Mouse (Mus musculus) liver (tissue): Measurements from ENCODE around the gene Cbfa2t2.

Experiments
- DNase-seq: peaks from one replicate; pipeline ENCODE4 v3.0.0-alpha.2; 2020; ENCODE audit warnings: mixed read lengths

The Cbfa2t2 gene

DNA sequence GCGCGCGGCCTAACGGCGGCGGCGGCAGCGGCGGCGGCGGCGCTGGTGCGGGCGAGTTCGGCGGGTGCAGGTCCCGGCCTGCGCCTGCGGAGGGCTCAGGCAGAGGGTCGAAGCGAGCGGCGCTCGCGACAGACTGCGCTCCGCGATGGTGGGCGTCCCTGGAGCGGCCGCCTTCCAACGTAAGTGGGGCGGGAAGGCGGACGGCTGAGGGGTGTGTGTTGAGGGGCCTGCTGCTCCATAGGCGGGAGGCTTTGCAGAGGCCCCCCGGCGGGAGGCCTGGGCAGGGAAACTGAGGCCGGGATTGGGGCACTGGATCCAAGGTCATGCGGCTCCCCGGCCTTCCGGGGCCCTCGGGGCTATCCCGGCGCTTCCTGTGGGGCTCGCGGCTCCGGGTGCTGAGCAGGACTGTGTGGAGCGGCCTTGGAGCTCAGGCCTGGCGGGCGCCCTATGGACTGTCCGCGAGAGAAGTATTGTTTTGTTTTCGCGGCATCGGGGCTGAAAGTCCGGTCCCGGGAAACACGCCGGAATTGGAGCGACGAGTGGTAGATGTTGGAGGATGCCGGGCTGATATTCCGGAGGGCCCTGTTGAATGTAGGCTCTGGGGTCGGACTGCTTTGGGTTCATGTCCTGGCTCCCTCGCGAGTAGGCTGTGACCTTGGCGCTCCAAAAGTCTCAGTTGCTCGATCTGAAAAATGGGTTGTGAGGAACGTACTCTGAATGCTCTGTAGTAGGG lies at the start of gene Cbfa2t2:
Cbfa2t2 (plus strand) TSS at position 24 of the 733 bp plus-strand sequence.
- peak; percentile 60 for DNase-seq

DNA sequence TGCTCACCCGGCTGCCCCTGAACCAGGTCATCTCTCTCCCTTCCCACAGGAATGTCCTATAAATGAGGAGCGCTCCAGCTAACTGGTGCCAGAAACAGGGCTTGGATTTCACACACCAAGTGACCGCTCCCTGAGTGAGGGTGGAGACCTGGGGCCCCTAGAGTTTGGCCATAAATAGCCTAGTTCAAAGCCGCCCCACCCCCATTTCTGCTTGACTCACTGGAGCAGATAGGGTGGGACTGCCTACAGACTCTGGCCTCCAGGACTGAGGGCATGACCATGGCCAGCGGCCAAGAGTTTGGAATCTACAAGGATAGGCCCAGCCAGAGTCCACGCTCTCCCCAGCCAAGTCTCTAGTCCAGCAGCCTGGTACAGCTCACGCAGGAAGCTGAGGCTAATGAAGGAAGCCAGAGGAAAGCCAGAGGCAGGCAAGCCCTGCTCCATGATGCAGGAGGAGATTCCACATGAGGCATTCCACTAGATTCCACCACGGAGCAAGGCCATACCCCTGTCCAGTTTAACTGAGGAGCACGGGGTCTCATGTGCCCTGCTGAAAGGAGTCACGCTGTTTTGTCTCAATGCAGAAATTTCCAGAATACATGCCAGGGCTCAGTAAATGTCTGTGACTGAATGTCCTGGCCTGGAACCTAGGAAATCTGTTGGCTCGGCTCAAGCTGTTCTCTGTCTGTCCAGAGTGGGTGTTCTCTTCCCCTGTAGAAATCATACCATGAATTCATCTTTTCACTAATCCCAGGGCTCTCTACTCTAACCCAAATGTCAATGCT lies 45.9 kb upstream of the Cbfa2t2 start:
- DNase-seq = peak; percentile 62

DNA sequence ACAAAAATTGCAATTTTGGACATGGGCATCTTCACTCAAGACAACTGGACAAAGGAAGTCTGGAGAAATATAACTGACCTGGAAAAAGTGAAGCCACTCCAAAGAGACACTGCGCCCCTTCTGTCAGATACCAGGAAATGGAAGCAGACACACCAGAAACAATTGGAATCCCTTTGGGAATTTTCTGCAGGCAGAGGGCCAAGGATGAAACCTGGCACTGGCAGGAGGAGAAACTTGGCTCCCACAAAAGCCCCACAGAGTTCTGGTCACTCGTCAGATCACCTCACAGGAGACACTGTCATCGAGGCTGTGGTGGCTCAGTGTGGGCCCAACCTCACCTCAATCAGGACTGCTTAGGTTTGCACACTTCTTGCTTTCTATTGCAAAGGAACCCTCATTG lies 41.7 kb upstream of the Cbfa2t2 start:
- DNase-seq = no peak

DNA sequence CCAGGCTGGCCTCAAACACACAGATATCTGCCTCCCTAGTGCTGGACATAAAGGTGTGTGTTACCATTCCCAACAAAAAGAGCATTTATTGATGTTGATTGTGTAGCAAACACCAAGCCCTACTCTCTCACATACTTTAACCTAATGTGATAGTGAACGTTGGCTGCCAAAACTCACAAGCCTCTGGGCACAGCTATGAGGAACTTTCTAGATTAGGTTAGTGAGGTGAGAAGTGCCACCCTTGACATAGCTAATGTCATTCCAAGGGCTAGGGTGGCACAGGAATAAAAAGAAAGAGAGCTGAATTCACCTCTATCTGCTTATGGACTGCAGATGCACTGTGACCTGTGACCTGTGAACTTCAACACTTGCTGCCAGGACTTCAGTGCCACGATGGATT lies 39.8 kb upstream of the Cbfa2t2 start:
- no peak for DNase-seq

DNA sequence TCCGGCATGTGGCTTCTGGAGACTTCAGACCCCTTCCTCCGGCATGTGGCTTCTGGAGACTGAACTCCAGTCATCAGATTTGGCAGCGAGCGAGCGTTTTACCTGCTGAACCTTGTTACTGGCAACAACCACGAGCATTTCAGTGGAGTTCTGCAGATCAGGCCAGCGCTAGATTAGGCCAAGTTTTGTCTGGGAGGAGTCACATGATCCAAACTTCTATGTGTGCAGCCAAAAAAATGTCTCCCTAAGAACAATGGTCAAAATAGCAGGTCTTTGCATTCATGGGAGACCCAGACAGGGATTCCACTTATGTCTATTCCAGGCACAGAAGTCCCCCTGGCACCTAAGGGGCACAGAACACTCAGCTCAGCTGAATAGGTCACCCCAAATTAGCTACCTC lies 38.0 kb upstream of the Cbfa2t2 start:
- no peak for DNase-seq

DNA sequence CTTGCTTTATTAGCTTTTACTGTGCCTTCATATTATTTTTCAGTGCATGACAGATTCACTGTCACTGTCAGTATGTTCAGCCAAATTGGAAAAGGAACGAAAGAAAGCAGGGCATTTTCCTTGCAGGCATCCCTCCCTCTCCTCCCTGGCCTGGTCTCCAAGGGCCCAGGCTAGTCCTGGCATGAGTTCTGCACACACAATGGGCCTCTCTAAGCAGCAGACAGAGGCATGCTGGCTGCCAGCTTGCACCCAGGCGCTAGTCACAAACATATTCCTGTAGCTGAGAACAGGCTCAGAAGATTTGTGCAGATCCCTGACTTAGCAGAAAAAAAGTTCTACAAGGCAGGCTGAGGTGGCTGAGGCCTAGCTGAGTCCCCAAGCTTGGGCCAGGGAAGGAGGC lies 37.0 kb upstream of the Cbfa2t2 start:
- DNase-seq = no peak

DNA sequence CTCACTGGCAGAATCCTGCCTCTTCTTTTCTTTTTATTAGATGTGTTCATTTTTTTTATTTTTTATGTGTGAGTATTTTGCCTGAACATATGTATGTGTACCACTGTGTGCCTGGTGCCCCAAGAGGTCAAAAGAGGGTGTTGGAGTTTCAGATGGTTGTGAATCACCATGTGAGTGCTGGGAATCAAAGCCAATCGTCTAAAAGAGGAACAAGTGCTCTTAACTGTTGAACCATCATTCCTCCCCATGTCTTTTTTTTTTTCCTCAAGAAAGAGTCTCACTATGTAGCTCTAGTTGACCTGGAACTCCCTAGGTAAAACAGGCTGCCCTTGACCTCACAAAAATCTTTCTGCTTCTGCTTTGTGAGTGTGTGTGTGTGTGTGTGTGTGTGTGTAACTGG lies 34.3 kb upstream of the Cbfa2t2 start:
- no peak for DNase-seq

DNA sequence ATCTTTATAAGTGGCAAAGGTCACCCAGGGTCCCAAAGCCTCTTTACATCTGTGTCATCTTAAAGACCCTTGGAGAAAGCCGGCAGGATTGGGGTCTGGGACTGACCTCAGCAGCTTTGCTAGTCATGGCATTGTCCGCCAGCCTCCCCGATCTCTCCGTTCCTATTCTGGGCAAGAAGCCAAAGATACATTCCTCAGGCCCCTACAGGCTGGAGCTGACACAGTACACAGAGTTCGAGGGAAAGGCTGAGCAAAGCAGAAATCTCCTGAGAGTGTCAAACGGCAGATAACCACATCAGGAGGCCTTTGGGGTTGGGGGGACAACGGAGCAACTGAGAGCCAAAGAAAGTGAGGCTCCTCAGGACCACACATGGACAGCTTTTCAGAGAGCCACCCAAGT lies 33.5 kb upstream of the Cbfa2t2 start:
- peak; percentile 32 for DNase-seq

DNA sequence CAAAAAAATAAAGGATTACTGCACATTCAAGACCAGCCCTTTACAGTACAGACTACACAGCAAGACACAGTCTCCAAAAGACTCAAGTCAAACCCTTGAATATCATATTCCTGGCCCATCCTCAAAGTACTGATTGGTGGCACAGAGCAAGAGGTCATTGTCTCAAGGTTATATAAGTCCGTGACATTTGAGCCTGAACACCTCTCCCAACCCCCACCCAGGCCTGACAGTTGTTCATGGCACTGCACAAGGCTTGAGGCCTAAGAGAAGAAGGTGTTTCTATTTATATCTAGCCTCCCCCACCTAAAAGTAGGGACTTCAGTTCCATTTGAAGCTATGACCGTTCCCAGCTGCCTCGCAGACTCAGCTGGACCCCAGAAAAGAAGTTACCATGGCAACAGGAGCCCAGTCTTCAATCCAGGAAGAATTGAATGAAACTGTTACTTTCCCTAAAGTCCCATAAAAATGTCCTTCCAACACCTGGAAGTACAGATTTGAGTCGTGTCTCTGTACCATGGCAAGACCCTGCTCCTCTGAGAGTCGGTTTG lies 30.8 kb upstream of the Cbfa2t2 start:
- no peak for DNase-seq

DNA sequence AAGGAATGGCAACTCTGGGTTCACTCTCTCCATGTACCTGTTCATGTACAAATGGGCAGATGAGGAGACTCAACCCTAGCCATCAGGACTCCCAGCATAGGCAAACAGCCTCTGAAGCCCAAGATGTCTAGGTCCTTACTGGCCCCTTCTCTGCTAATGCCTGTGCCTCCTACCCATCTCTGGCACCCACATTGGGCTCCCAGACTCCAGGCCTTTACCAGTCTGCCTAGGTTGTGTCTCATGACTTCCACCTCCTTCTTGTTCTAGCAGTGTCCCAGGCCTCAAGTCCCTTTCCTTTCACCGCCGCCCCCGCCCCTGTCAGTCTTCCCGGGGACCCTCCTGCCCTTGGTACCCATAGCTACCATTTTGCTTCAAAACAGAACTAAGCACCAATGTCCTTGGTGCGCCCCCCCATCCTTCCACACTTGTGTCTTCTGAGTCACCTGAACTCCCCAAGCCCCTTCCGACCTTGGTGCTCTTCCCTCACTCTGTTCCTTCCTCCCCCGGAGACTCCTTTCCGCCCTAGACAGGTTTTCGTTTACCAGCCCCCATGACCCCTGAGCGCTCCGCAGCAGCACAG lies 29.1 kb upstream of the Cbfa2t2 start:
- no peak for DNase-seq

DNA sequence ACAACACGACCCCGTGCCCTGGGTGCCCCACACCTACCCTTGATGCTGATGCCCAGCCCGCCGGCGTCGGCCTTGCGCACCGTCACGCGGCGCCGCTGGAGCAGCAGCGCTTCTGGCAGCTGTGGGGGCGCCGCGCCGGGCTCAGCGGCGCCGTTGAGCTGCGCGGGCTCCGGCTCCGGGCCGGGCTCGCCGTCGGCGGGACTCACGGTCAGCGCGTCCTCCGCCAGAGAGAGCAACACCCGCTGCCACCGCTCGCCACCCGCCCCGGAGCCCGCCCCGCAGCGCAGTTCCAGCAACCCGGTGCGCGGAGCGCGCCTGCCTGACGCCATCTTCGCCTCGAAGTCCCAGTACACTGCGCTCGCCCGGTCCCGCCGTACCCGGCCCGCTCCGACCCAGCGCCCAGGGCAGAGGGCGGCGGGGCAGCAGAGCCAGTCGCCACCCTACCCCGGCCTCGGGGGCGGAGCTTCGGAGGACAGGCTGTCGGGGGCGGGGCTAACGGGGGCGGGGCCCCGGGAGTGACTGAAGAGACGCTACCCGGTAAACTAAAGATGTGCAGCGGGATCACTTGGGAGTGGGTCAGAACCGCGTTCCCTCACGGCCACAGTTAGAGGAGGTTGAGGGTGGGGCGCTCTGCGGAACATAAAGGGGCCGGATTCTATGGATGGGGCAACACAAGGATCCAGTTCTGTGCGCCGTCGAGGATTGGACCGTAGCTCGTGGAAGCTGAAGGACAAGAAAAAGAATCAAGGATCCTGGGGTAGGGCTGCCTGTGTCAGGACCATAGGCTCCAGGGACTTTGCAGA lies 28.4 kb upstream of the Cbfa2t2 start, which contains the start of gene Snta1:
Snta1 (minus strand) TSS at position 457 of the 803 bp plus-strand sequence.
- peak; percentile 93 for DNase-seq

DNA sequence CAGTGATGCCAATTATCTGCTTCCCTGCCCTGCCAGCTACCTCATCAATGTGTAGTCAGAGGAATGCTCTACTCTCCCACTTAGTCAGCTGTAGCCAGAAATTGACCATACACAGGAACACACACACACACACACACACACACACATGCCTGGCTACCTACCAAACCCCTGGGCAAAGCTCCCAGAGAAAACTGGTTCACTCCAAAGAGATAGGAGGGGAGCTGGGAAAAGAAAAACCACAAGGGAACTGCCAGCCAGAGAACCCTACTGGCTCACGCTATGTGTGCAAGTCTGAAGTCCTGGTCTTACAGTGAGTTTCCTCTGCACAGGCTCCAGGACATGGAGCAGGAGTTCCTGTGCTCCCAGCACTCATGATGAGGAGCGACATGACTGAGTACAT lies 25.9 kb upstream of the Cbfa2t2 start:
- DNase-seq = no peak

DNA sequence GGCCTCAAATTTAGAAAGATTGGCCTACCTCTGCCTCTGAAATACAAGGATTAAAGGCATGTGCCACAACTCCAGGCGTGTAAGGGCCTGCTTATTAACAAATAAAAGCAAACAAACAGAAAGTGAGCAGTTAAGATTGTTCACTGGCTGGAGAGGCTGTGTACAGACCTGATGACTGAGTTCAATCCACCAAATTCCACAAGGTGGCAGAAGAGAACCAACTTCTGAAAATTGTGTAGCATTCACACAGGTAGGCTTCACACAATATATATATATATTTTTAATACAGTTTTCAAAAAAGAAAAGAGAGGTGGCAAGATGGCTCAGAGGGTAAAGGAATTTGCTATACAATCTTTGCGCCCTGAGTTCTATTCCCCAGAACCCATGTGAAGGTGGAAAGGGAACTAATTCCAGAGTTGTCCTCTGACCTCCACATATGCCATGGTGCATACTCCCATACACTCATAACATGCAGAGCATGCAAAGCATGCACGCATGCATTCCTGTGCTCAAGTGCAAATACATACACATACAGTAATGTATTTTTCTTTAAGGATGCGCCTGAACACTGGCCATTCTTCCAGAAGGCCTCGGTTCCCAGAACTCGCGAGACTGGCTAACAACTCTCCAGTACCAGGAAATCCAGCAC lies 24.1 kb upstream of the Cbfa2t2 start:
- DNase-seq = no peak

DNA sequence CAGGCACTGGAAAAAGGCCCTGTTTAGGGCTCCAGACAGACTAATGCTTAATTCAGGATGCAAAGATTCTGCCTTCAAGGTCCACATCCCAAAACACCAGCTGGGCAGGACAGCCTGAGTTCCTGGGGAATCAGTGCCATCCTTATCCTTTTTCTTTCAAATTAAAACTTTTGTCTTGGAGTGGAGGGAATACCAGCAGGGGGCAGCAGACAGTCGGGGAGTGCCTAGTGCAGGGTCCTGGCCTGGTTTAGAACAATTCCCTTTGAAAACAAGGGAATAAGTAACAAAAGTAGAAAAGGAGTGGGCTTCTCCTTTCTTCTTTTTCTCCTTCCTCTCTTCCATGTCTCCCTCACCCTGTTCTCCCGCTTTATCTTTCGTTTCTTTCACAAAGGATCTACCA lies 19.2 kb upstream of the Cbfa2t2 start:
- peak; percentile 72 for DNase-seq

DNA sequence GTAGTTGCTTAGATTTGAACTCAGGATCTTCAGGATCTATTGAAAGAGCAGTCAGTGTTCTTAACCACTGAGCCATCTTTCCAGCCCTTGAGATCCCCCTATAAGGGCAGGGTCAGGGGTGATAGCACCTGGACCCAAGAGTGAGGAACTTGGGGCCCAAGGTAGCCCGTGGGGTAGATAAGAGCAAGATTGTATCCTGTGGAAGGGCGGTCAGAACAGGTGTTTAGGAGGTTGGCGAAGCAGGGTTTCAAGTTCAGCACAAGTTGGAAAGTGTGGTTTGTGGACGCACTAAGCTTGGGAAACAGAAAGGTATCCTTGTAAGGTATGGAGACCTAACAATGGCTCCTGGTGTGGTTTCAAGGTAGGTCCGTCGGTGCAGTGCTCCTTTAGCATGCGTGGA lies 18.3 kb upstream of the Cbfa2t2 start:
- DNase-seq = no peak

DNA sequence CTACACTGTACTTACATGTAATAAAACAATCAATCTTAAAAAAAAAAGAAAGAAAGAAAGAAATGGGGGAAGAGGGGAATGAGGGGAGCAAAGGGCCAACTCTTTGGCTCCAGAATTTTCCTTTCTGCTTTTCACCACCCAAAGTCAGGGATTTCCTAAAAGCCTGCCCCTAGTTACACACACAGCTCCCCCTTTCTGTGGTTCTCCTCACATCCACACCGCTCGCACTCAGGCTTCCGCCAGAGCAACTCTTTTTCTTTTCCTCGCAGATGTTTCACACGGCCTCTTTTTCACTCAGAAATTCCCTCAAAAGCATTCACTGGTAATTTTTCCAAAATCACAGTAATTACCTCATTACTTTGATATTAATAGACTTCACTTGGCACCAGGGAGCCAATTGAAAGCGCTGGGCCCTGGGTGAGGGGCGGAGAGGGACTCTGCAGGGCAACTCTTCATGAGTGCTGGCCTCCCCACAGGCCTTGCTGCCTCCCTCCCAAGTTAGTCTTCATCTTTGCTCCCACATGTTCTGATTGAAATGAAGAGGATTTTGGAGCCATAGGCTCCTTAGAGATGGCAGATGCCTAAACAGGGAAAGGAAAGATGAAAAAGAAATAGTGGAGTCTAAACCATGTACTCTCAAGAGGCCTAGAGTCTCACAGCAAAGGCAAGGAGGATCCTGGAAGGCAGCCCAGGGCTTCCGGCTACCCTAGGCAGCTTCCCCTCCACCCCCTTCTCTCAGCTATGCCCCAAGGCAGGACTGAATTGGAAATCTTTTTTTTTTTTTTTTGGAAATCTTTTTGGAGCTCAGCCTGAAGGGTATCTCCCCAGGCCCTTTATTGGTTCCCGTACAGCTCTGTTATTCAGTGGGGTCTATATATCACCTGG lies 16.4 kb upstream of the Cbfa2t2 start:
- DNase-seq = no peak

DNA sequence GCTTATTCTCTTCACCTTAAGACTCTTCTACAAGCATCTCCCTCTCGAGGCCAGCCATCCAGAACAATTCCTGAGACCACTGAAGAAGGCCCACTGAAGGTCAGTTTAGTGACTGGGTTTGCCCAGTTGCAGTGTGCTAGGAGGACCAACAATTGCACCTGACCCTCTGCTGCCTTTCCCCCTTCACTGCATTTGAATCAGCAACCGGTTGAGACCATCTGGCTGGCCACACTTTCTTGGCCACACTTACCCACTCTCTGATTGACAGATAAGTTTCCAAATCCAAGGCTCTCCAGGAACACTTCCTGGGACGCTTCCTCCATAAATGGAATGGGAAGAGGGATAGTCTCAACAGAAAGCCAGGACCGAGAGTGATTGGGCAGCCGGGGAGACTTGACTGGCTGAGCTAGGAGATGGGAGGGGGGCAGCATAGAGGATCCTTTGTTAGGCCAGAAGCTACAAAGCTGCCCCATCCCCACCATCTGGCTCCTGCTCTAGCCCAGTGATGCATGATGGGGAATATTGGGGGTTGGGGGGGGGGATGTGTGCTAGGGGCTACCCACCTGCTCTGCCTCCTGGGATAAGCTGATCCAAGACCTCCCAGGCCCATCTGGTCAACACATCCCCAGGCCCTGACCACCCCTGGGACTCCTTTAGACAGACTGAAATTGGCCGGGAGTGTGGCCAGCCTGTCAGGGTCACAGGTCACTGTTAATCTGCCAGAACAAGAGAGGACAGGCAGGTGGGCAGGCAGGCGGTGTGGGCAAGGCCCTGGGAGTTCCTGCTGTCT lies 15.1 kb upstream of the Cbfa2t2 start:
- no peak for DNase-seq

DNA sequence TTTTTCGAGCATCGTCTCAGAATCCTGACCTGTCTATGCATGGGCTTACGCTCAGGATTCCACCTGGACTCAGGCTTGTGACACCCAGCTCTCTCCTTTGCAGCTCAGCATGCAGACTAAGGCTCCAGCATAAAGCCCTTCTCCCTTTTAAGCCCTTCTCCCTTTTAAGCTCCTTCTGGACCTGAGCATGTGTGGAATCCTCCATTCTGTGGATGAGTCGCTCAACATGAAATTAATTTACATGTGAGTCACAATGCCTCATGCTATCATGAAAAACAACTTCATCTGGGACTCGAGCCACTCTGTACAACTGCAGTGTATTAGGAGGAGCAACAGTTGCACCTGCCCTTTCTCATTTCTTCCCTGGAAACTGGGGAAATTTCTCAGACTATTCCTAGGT lies 14.1 kb upstream of the Cbfa2t2 start:
- no peak for DNase-seq

DNA sequence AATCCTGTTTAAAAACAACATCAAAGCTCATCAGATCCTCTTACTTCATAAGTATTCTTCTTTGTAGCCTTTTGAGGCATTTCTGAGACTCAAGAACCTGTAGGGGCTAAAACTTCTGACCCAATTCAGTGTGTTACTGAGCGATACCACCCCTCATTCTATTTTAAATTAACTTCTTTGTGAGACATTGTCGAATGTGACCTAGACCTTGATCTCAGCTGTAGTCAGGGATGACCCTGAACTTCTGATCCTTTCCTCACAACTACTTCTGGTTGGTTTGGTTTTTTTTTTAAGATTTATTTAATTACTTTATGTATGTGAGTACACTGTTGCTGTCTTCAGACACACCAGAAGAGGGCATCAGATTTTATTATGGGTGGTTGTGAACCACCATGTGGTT lies 12.7 kb upstream of the Cbfa2t2 start:
- DNase-seq = no peak

DNA sequence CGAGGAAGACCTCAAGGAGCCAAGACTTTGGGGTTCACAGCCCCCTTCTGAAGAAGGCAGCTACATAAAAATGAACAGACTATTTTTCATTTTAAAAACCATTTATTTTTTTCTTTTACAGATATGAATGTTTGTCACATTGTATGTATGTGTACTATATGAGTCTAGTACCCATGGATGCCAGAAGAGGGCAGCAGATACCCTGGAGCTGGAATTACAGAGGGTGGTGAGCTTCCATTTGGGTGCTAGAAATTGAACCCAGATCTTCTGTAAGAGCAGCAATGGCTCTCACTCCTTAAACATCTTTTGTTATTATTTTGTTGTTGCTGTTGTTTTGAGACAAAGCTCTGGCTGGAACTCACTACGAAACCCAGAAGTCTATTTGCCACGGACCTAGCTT lies 10.8 kb upstream of the Cbfa2t2 start:
- DNase-seq = no peak
